Mouse (Mus musculus) hematopoietic stem cell, adult 5-6 weeks (primary cell): ENCODE measurements at regions not wholly inside any gene's neighbourhood (a gene's known extent, or its start where the extent isn't known, plus 50 kb on each side); places are given as distances from the start of the nearest gene placed in this dataset.

Experiments
- ATAC-seq, 2 experiments: fragments of 125-278 bp in 1 of 2; replicated peaks in 1 of 2; 2 replicates each; pipeline ENCODE4 v1.8.0; 2016 to 2017; ENCODE audit warnings: inconsistent platforms in 2 of 2, mild to moderate bottlenecking in 2 of 2, moderate number of reproducible peaks in 2 of 2, low read depth in 1 of 2, moderate TSS enrichment in 1 of 2; ENCODE audit not compliant: low FRiP score in 2 of 2, poor library complexity in 2 of 2, severe bottlenecking in 2 of 2, insufficient read depth in 1 of 2, low TSS enrichment in 1 of 2

GRCm38 (mm10) chr1:185672940-185673339 is 218.3 kb downstream of the Slc30a10 start:
- no peak for ATAC-seq

DNA sequence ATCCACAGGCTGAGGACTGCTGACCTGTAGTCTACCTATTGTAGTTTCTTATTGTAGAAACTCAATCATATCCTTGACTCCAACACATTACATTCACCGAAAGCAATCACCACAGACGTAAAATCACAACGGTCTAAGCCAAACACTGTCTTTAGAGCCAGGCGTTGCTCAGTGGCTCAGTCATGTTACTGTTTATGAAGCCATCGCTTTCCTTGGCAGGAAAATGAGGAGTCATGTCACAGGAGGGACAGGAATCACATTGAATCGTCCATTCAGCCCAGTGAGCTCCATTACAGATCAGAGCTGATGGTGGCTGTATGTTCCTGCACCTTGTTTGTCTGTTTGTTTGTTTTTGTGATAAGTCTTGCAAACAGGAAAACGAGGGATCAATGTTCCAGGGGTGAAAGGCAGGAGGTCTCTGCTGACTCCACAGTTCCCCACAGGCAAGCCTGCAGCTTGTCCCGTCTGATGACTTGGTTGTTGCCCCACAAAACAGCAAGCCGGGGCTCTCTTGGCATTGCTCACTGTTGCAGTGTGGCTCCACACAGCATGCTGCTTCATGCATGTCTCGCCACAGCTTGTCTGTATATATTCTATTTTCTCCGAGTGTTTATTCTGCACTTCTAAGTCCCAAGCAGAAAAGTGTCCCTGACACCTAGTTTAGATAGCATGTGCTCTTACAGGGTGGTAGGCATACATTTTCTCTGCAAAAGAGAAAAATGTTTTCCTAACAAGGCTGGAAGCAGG is 221.2 kb downstream of the Slc30a10 start:
- ATAC-seq, result no peak

- ATAC-seq, result peak; percentile 67 to 76
Observed at GRCm38 (mm10) chr1:185681610-185682457, 227.2 kb downstream of the Slc30a10 start.

GRCm38 (mm10) chr1:185682458-185682750 is 227.8 kb downstream of the Slc30a10 start:
- ATAC-seq, result no peak

- ATAC-seq, result peak; percentile 47 to 67; a peak in 3 of 4 replicates
Observed at GRCm38 (mm10) chr1:185684638-185685037, 230.0 kb downstream of the Slc30a10 start.

DNA sequence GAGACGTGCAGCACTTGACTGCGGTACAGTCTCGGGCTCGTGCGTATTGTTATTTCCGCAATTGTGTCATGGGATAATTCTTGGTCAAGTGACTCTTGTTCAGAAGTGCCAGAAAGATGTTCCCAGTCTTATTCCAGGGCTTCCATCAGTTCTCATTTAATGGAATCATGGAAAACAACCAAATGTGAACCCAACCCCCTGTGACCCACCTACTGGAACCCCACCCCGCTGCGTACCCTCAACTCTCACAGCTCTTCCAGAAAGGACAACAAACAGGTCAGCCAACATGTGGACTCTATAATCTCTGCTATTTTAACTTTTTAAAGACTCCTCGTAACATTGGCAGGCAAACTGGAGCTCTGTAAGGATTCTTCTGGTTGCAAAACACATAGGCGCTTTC is 233.9 kb downstream of the Slc30a10 start:
- no peak for ATAC-seq

DNA sequence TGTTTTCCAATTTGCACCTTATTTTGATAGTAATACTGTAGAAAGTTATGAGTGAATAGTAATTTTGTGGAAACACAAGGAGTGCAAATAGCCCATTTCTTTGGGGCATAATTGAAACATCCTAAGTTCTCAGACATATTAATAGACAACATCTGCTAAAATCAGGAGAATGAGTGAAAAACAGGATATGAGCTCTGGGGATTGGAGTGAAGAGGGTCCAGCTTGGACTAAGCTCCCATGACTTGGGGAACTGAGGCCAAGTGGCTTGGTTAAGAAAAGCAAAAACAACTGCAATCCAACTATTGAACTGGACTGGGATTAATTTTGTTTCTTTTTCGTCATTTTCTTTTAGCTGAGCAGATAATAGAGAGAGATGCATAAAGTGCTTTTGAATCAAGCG is 240.7 kb downstream of the Slc30a10 start:
- ATAC-seq, result no peak

DNA sequence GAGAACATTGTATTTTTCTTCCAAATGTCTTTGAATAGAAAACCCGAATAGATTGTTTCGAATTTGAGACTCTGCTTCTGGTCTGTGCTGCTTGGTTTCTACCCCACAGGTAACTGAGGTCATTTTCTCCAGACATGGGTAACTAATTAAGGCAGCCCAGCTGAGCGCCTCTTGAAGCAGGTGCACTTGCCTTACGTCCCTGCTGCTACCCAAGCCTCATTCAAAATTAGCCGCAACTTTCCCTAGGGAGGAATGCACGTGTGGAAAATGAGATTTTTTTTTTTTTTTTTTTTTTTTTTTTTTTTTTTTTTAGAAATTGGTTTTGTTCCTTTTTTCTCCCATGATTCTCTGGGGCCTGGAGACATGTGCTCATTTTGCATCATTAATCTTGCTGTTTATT is 245.1 kb downstream of the Slc30a10 start:
- no peak for ATAC-seq

GRCm38 (mm10) chr1:185726324-185726723 is 271.7 kb downstream of the Slc30a10 start:
- ATAC-seq, result no peak

- ATAC-seq, result no peak
Observed at GRCm38 (mm10) chr1:185726811-185727210, 272.2 kb downstream of the Slc30a10 start.

DNA sequence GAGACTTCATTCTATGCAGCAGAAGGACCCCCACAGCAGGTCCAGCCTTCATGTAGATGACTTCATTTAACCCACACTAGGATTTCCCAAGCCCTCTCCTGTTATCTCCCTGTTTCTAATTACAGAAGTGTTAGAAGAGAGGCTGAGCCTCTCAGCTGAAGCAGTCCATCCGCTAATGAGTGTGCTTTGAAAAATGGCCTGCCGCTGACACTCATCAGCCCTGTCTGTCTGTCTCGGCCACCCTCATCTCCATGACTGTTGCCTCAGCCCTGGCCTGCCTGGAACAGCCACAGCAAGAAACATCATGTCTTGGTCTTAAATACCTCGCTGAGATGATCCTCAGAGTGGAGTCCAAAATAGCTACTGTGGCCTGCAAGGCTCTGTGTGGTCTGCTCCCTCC is 273.1 kb downstream of the Slc30a10 start:
- ATAC-seq, result no peak

DNA sequence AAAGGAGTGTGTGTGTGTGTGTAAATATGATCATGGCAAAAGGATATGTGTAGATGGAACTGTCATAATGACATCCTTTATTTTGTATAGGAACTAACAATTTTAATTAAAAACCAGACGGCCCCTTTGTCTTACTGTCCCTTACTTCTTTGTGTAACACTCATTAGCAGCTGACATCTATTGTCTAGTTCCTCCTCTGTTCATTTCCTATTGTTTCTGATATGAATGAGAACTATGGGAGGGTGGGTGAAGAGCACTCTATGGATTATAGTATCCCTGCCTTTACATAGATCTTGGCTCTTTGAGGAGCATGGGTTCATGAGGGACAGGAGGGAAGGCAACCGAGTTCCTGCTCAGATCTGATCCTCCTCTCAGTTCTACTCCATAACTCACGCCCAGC is 273.8 kb downstream of the Slc30a10 start:
- no peak for ATAC-seq

DNA sequence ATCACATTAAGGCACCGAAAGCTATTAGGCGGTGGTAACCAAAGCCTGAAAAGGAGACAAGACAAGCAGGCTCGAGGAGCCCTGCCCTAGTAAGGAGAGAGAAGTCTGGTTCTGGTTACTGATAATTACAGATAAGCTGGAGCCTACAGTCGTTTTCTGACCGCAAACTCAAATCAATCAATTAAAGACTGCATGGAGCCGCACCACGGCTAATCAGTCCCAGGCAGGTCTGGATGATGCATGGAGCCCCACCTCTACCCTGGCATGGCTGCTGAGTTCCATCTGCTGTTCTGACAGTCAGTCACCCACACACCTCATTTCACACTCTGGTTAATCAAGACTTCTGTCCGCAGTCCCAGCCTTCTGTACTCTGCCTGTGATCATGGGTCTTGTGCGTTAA is 276.4 kb downstream of the Slc30a10 start:
- no peak for ATAC-seq

GRCm38 (mm10) chr1:185736773-185737172 is 282.1 kb downstream of the Slc30a10 start:
- ATAC-seq, result no peak

DNA sequence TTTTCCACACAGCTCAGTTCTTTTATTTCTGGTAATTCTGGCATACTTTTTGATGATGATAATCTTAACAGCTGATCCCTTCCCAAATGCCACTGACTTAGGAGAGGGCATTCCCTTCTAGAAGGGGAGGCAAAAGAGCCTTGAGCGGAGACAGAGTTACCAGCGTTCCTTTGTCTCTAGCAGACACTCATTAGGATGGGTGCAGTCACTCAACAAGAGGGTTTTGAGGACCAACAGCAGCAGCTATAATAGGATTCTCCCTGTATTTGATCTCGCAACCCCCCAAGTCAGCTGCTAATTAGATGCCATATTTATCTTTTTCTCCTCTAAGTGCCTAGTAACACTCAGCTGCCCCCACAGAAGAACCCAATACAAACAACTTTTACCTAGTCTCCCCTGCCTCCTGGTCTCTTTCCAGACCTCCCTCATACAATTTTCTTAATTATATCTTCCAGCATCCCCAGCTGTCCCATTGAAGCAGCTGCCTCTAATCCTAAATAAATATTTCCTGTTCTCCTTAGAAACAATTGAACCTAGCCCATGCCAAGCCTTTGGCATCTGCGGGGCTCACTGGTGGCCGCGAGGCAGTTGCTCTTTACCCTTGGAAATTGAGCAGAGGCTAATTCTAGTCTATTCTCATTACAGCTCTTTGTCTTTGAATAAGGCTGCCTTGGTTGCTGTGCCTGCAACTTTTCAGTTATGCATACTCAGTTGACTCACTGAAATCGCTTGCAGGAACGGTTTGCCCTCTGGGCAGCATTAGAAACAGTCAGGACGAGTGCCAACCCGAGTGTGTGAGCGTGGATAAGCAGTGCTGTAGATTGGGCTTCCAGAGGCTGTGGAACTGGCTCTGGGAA is 286.6 kb downstream of the Slc30a10 start:
- ATAC-seq, result no peak

- ATAC-seq, result no peak
Observed at GRCm38 (mm10) chr1:185749251-185749650, 294.6 kb downstream of the Slc30a10 start.

DNA sequence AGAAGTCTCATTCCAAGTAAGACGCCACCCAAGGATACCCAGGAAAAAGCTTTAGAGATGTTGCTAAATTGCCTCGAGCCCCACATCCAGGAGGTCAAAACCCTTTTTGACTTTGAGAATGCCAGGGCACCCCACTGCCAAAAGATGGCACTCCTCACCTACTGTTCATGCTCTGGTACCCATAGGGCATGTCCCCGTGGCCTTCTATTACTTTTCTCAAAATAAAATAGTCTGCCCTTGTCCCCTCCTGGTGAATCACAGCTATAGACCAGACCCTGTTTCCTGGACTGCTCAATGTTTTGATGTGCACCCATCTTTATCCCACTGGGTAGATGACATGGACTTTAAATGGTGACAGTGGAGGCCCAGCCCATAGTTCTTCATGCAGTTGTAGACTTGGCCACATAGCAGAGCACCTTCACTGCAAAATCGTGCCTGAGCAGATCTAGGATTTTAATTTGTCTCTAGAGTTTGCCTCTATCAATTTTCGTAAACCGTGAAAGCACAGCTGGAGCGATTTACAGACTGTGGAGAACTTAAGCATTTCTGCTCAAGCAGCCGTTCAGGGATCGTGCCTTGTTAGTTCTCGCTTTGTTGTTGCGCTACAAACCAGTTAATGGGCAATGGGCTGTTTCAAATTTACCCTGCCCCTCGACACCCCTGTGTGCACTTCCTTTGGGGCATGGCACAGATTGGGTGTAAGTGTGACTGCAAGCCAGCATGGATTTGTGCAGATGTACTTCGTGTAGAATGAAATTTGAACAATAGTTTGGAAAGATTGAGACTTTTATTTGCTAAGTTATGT is 300.0 kb downstream of the Slc30a10 start:
- no peak for ATAC-seq
